ENCODE assay signal across 20 mouse cellular contexts in genomic region chr10:40073608-40074007, GRCm38 (mm10). TPM values are rescaled to one million over a fixed set of nuclear protein-coding genes. Genes with fewer than 3 reads are reported as not detected.
A peak's percentile ranks its signal among the peaks of the same experiment; 100 is the strongest.
DNase-seq lines count a peak whose midpoint lies in the region; TF ChIP-seq lines count a peak whose summit lies in the region.
"Had no signal": no experiment of that assay in that cellular context is flagged by ENCODE, and none has a peak within 500 bp of the region (broad histone marks: within the 10 kb centered on the region; RNA-seq: fewer than 3 reads in every experiment).

No protein-coding gene starts in this region.

- no peak overlapping the region; the same call in 1 of the 2 replicates for H3K27ac ChIP-seq in kidney, adult 2 months (ENCODE audit: insufficient read depth, low read depth, low read length)
- no peak overlapping the region for H3K27ac ChIP-seq in midbrain, embryonic 10.5 days (replicated peaks)
- H3K27ac ChIP-seq: embryonic facial prominence, embryonic 10.5 days; hindbrain, postnatal 0 days; limb, embryonic 15.5 days; neural tube, embryonic 13.5 days; stomach, embryonic 15.5 days had no signal

- H3K4me3 ChIP-seq in kidney, adult 2 months (ENCODE audit: insufficient read depth, low read depth, low read length) = no peak overlapping the region
- H3K4me3 ChIP-seq in midbrain, embryonic 10.5 days = no peak overlapping the region
- H3K4me3 ChIP-seq: embryonic facial prominence, embryonic 10.5 days; limb, embryonic 15.5 days; megakaryocyte, embryonic 14.5 days; neural tube, embryonic 13.5 days; stomach, embryonic 15.5 days had no signal

- H3K4me1 ChIP-seq in kidney, adult 2 months (ENCODE audit: control insufficient read depth, insufficient read depth, low read length) = peaks cover 26% of the 10 kb centered on the region
- peaks cover 5% of the 10 kb centered on the region for H3K4me1 ChIP-seq in midbrain, embryonic 10.5 days
- H3K4me1 ChIP-seq: stomach, embryonic 15.5 days had no signal

- DNase-seq in kidney, adult 2 months = peak; percentile 45
- DNase-seq in kidney, adult 11 months = no peak
- peak; percentile 41 for DNase-seq in lung, postnatal 36 days
- DNase-seq in lung, postnatal 25 days (ENCODE audit: low spot score) = no peak
- DNase-seq in induced T-regulatory cell, adult 2 months (ENCODE audit: low read depth) = peak; percentile 21
- no peak for DNase-seq in ovary, adult 18-20 months (ENCODE audit: low spot score)
- DNase-seq in urinary bladder, adult 2 months (ENCODE audit: low spot score) = no peak
- no peak for DNase-seq in midbrain, embryonic 10.5 days (ENCODE audit: low spot score)
- DNase-seq: cerebellum, postnatal 14 days; gastrocnemius, postnatal 25 days; heart, postnatal 36 days; kidney, postnatal 10 days; thymus, postnatal 36 days had no signal

- H3K27me3 ChIP-seq in kidney, adult 2 months (replicated peaks; ENCODE audit: control insufficient read depth, insufficient read depth, low read length) = no peaks in the 10 kb centered on the region
- no peaks in the 10 kb centered on the region for H3K27me3 ChIP-seq in midbrain, embryonic 10.5 days (ENCODE audit: low read depth, poor library complexity, severe bottlenecking)
- H3K27me3 ChIP-seq: limb, embryonic 15.5 days; megakaryocyte, embryonic 14.5 days; neural tube, embryonic 13.5 days; stomach, embryonic 15.5 days had no signal

- WGBS in kidney, adult 2 months = 59% methylated on average over 6 of the region's 6 CpGs
- WGBS in midbrain, embryonic 10.5 days = 94% methylated on average over 6 of the region's 6 CpGs

- TF ChIP-seq CTCF in kidney, adult 2 months (conservative IDR thresholded peaks at IDR 0.05; ENCODE audit: insufficient read depth, insufficient read length, low read depth, low read length) = no peak

- H3K36me3 ChIP-seq in kidney, adult 2 months (ENCODE audit: control insufficient read depth, insufficient read depth, low read length) = no peaks in the 10 kb centered on the region
- H3K36me3 ChIP-seq in midbrain, embryonic 10.5 days = no peaks in the 10 kb centered on the region
- H3K36me3 ChIP-seq: embryonic facial prominence, embryonic 10.5 days; limb, embryonic 15.5 days; neural tube, embryonic 13.5 days; stomach, embryonic 15.5 days had no signal

- TF ChIP-seq POLR2A in kidney, adult 2 months (IDR thresholded peaks at IDR 0.05; ENCODE audit: low read depth, low read length) = no peak

- no peaks in the 10 kb centered on the region for H3K9me3 ChIP-seq in midbrain, embryonic 10.5 days (replicated peaks)
- H3K9me3 ChIP-seq: embryonic facial prominence, embryonic 10.5 days; limb, embryonic 15.5 days; megakaryocyte, embryonic 14.5 days; neural tube, embryonic 13.5 days; stomach, embryonic 15.5 days had no signal

RNA-seq across cellular contexts. Expression of gene Mfsd4b1, which starts 48.5 kb away (rescaled TPM):
- polyA plus RNA-seq in kidney, adult 2 months (2012; rRNA removed) = 81.5 and 102 TPM in 2 replicates
- 0.30 and 0.44 TPM in 2 replicates for polyA plus RNA-seq in urinary bladder, adult 2 months (2012; rRNA removed)
- not detected in 2 replicates for polyA plus RNA-seq in midbrain, embryonic 10.5 days (2016; fragmentation: Nextera tagmentation; extraction: Ambion mirVana)
- polyA plus RNA-seq: C2C12 had no signal

Comparison
In these comparisons a context has a peak if more than half of its experiments do, and no peak if none do; other contexts are left out.
1. DNase-seq: peak in kidney, adult 2 months (single experiment), lung, postnatal 36 days (single experiment) and induced T-regulatory cell, adult 2 months (single experiment); none in kidney, adult 11 months (single experiment), lung, postnatal 25 days (single experiment), ovary, adult 18-20 months (single experiment), urinary bladder, adult 2 months (single experiment) and midbrain, embryonic 10.5 days (single experiment).
2. RNA of gene Mfsd4b1, which starts 48.5 kb away (polyA plus RNA-seq): 81.5 to 102 TPM in kidney, adult 2 months; 0.30 to 0.44 TPM in urinary bladder, adult 2 months and not detected in midbrain, embryonic 10.5 days; every median in the first group is over 10 times any median in the second.